Mouse (Mus musculus): ENCODE data around the gene Smg6.

GRCm38 (mm10) chr11:75164750-75165149 lies 239.1 kb downstream of the Smg6 start:
- TF ChIP-seq MAFK (IDR thresholded peaks at IDR 0.05; ENCODE audit: insufficient read depth, low read depth, low read length): no peak
- no peak for TF ChIP-seq ZC3H11A (IDR thresholded peaks at IDR 0.05; ENCODE audit: borderline replicate concordance, low read depth, low read length)
- no peak for TF ChIP-seq CHD2 (IDR thresholded peaks at IDR 0.05; ENCODE audit: low read depth, low read length)
- no peak for TF ChIP-seq ZNF384 (IDR thresholded peaks at IDR 0.05; ENCODE audit: low read depth, low read length)
- TF ChIP-seq HCFC1 (IDR thresholded peaks at IDR 0.05; ENCODE audit: borderline replicate concordance, insufficient read depth, low read length): no peak
